Mouse (Mus musculus): ENCODE results near the gene Prkcz.
"Not testable (repeated sequence)": the region's sequence is repeated elsewhere in the genome, so short reads cannot be mapped to it uniquely, and the experiment has no call there.

Prkcz gene

GRCm38 (mm10) chr4:155359560-155360464 lies 1.3 kb downstream of the Prkcz start:
- DNase-seq (ENCODE audit: low spot score): peak; percentile 21

- no peak for DNase-seq (ENCODE audit: low spot score)
These were observed 3.6 kb downstream of the Prkcz start for GRCm38 (mm10) chr4:155357601-155358000.

DNA sequence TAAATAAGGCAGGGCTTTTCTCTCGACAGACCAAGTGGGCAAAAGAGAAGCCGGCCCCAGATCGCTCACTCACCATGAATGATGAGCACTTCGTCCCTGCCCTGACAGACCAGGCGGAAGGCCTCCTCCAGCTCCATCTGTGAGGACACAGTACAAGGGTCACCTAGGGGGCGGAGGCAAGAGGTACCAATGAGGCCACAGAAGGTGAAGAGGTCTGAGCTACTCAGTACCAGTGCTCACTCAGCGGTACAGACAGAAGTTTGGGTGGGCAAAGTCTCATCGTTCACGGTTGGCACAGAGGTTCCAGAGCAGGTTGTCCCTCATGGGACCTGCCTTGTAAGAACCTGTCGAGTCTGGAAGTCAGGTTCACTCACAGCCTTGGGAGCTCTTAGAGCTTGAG lies 4.8 kb downstream of the Prkcz start:
- no peak for DNase-seq (ENCODE audit: low spot score)

GRCm38 (mm10) chr4:155354546-155354945 lies 6.6 kb downstream of the Prkcz start:
- DNase-seq (ENCODE audit: low spot score): no peak

DNA sequence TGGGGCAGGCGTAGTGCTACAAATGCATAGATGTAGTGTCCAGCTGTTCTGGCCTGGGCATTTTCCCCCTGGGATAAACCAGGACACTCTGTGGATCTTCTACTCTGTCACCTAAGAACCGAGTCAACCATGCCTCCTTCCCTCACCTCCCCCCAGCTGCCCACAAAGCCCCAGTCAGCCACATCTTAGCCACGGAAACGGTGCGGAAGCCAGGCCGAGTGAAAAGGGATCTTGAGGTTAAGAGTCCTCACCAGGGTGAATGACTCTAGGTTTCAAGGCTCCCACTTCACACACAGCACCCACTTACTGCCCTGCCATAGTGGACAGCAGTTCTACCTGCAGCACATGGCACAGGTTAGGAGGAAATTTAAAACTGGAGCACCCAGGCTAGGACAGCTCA lies 7.1 kb downstream of the Prkcz start:
- no peak for DNase-seq (ENCODE audit: low spot score)

DNA sequence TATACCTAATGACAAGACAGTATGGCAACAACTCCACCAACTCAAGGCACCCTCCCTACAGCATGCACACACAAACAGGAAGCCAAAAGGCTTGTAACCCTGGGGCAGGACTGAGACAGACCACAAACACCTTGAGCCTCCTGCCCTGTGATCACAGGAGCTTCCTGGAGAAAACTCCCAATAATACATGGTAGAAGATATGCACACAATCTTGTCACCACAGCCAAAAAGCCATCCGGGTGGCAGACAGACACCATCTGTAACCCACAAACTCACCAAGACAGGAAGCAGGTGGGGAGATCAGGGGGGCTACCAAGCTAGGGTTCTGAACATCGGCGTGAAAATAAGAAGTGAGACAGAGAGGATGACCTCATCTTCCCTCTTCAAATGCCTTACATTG lies 8.6 kb downstream of the Prkcz start:
- no peak for DNase-seq (ENCODE audit: low spot score)

DNA sequence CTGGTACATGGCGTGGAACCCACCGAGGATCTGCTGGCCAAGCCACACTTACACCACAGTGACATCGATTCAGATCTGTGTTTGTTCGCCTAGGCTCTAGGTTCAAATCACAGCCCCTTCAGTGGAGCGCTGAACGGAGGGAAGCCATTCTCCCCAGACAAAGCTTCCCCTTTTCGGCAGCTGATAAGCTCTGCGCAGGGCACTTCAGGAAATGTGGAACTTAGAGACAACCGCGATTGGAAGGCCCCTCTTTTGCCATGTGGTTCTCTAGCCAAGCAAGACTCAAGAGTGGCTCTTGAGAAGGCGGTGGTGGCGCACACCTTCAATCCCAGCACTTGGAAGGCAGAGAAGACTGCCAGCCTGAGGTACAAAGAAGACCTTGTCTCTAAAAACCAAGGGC lies 14.8 kb downstream of the Prkcz start:
- no peak for DNase-seq (ENCODE audit: low spot score)

- DNase-seq (ENCODE audit: low spot score): peak; percentile 20
These were observed 15.6 kb downstream of the Prkcz start for GRCm38 (mm10) chr4:155345608-155345953.

- no peak for DNase-seq (ENCODE audit: low spot score)
These were observed 16.2 kb downstream of the Prkcz start for GRCm38 (mm10) chr4:155344716-155345607.

- no peak for DNase-seq (ENCODE audit: low spot score)
These were observed 16.9 kb downstream of the Prkcz start for GRCm38 (mm10) chr4:155344299-155344600.

DNA sequence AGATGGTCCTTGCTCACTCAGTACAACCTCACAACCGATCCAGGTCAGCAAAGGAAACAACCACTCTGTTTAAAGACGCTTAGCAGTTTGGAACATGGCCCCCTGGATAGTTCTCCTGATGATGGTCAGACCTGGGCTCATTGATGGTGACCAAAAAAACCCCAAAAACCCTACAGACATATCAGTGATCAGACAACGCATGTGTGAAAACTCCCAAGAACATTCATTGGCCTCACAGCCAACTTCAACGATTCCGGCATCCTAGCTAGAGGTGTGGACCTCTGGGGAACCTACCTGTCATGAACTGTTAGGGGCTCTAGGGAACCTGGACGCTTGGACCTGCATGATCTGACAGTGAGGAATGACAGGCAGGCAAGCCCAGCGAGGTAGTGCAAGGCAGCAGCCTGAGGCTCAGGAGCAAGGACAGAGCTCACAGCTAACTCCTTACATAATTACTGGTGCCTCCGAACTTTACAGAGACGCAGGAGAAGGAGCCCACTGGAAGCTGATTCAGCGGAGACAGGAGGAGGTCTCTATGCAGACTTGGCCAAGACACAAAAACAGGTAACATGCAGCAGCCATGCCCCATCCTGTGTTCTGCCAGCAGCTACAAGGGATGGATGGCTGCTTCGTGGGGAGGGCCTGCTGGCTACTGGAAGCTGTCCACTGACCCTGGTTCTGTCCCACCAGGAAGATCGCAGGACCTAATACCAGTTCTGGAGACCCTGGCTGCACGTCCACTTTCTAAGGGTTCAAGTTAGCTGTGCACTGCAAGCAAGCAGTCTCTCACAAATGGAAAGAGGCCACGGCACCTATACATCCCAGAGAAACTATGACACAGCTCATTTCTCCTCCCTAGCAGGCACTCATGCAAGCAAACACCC lies 17.5 kb downstream of the Prkcz start:
- no peak for DNase-seq (ENCODE audit: low spot score)

- no peak for DNase-seq (ENCODE audit: low spot score)
These were observed 24.7 kb downstream of the Prkcz start for GRCm38 (mm10) chr4:155336284-155337050.

DNA sequence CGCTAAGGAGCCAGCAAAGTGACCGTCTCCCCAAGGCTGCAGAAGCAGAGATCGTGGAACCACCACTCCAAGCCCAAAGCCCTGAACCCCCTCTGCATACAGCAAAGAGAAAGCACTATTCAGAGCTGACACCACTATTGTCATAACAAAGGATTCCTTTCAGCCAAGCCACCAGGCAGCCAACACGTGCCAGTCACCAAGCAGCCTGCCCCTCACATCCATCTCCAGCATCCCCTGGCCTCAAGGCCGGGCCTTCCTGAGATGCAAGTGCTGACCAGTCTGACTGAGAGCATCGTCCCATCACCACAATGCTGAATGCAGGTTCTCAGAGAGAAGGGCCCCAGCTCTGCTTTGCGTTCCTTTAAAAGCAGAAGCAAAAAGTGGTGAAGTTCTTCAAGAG lies 28.9 kb downstream of the Prkcz start:
- no peak for DNase-seq (ENCODE audit: low spot score)

GRCm38 (mm10) chr4:155328385-155328784 lies 32.8 kb downstream of the Prkcz start:
- DNase-seq (ENCODE audit: low spot score): not testable (repeated sequence)

GRCm38 (mm10) chr4:155325773-155326172 lies 35.4 kb downstream of the Prkcz start:
- DNase-seq (ENCODE audit: low spot score): no peak

GRCm38 (mm10) chr4:155324511-155324910 lies 36.6 kb downstream of the Prkcz start:
- DNase-seq (ENCODE audit: low spot score): no peak

DNA sequence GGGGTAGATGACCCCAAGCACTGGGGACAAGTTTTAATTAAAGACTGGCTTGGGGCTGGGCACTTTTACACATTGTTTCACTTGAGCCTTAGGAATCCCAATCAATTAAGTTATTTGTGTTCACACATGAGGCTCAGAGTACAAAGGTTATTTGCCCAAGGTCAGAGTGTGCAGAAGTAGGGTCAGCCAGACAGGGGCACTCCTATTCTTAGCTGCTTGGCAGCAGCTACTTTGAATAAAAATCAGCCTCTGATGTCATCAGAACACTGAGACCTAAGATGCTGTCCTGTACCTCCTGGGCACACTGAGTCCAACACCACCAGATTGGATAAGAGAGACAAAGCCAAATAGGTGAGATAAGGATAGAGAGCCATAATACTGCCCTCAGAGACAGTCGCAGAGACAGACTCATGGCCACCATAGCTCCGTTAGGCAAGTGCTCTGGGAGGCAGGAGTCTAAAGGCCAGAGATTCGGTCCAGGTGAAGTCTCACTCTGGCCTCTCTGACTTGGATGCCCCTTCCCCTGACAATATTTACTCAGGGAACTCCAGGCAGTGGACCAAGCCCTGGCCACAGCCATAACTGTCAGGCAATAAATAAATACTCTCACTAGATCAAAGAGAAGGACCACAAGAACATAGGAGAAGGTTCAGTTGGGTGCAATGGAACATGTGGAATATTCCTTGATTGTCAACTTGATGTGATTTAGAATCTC lies 37.9 kb downstream of the Prkcz start:
- DNase-seq (ENCODE audit: low spot score): no peak

DNA sequence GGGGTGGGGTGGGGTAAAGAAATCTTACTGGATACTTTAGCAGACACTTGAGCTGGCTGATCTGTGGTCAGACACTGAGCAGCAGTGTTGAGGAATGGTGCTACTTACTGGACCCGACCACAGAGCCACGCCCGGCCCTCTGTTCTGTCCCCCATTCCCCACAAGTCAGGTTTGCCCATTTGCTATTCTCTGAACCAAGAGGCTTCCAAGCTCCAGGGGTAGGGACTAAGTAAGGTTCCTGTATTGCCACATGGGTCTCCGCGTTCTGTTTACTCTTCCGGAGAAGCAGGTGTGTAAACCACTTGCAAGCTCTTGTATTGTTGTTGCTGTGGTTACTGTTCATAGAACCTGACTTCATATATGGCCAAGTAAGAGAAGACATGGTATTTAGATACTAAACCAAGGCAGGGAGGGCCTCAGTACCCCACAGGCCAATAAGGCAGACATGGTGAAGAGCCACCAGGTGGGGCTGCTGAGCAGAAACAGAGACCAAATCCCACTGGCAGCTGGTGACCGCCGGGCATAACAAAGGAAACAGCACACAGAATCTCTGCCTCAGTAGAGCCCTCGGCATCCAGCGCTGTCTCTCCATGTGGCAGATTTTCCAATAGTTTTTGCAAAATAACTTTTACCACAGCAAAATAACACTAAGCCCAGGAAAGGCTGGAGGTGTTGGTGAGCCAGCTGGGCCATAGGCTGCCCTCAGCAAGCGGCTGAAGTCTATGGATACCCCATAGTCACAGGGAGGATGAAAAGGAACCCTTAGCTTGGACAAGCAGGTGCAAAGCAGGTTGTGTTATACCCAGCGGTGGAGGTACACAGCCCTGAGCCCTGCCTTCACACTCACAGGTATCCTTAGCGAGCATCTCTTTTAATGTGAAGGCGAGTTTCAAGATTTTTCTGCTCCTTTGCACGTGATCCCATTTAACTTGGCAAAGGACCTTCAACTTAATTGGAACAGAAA lies 40.6 kb downstream of the Prkcz start:
- DNase-seq (ENCODE audit: low spot score): peak; percentile 28

DNA sequence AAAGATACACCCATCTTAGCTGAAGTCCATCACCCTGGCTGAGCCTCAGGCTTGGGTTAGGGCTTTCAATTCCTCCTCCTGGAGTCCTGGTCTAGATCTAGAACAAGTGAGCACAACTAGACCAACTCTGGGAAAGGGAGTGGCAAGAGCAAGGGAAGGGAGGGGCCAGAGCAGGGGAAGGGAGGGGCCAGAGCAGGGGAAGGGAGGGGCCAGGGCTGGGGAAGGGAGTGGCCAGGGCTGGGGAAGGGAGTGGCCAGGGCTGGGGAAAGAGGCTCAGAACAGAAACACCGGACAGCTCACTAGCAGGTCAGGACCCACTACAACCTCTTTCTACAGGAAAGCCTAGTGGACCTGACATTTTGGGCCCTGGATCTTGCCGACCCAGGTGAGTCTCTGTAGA lies 42.9 kb downstream of the Prkcz start:
- DNase-seq (ENCODE audit: low spot score): peak; percentile 21

GRCm38 (mm10) chr4:155315031-155315430 lies 46.1 kb downstream of the Prkcz start:
- DNase-seq (ENCODE audit: low spot score): no peak

All from urinary bladder, postnatal 14 days (tissue).